Comparison of ENCODE assay signal across 8 mouse cellular contexts in the genomic region with DNA sequence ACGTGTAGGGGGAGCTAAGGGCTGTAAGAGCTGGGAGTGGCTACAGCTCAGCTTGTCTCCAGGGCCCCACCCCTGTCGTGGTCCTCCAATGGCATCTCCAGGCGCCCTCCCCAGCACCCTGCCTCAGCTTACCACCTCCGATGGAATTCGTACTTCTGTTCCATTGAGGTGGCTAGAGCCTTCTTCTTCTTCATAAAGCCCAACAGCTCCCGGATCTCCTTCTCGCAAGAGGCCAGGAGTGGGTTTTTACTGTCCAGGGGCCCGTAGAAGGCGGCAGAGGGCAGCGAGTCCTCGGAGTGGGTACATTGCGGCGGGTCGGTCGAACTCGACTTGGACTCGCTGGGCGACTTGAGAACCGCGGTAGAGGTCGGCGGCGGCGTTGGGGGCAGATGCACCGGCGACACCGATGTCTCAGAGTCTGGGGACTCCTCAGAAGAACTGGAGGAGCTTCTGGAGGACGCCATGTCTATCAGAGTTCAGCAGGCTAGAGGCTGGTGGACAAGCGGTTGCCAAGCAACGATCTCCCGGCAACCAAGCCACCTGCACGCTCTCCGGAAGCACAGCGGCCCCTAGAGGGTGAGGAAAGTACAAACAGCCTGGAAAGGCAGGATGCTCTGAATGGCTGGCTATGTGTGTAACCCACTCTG. TPM values are rescaled to one million over a fixed set of nuclear protein-coding genes. Genes with fewer than 3 reads are reported as not detected.
DNase-seq lines count a peak whose midpoint lies in the region; ATAC-seq and TF ChIP-seq lines count a peak whose summit lies in the region.

TSS of gene Cfap54 (minus strand) at position 486 of the 647 bp plus-strand sequence.

- intact Hi-C loops in heart, postnatal 14 days (cut with DNase I) = no loop called here

- peak; percentile 32; the same call in 1 of the 2 replicates for TF ChIP-seq EP300 in ES-Bruce4 (IDR thresholded peaks at IDR 0.05; ENCODE audit: insufficient read depth, low read depth, low read length)

- no peaks in the 10 kb centered on the region for H3K36me3 ChIP-seq in ES-Bruce4 (ENCODE audit: control insufficient read depth, insufficient read depth, low read length, poor library complexity, severe bottlenecking)
- no peaks in the 10 kb centered on the region for H3K36me3 ChIP-seq in forebrain, embryonic 14.5 days (ENCODE audit: control insufficient read depth, insufficient read depth, low read length)
- H3K36me3 ChIP-seq in liver, embryonic 16.5 days (ENCODE audit: control insufficient read depth, insufficient read depth) = no peaks in the 10 kb centered on the region
- H3K36me3 ChIP-seq in neural tube, embryonic 13.5 days = no peaks in the 10 kb centered on the region

- under 1% methylated on average over 34 of the region's 34 CpGs for WGBS in forebrain, embryonic 14.5 days
- 3% methylated on average over 34 of the region's 34 CpGs for WGBS in large intestine, adult 2 months
- 2% methylated on average over 34 of the region's 34 CpGs for WGBS in liver, embryonic 16.5 days (ENCODE audit: insufficient replicate concordance)
- 1% methylated on average over 34 of the region's 34 CpGs for WGBS in neural tube, embryonic 13.5 days

- ATAC-seq in forebrain, embryonic 14.5 days = peak; percentile 81
- ATAC-seq in liver, embryonic 16.5 days (ENCODE audit: low read depth) = peak; percentile 92
- peak; percentile 88 for ATAC-seq in neural tube, embryonic 13.5 days (ENCODE audit: low read depth)

- no peaks in the 10 kb centered on the region for H3K4me1 ChIP-seq in ES-Bruce4 (ENCODE audit: control insufficient read depth, insufficient read depth, low read length)
- peaks cover 19% of the 10 kb centered on the region for H3K4me1 ChIP-seq in forebrain, embryonic 14.5 days (ENCODE audit: control insufficient read depth, insufficient read depth, low read length)
- peaks cover 14% of the 10 kb centered on the region for H3K4me1 ChIP-seq in liver, embryonic 16.5 days (ENCODE audit: control insufficient read depth, low read depth, low read length)
- peaks cover 23% of the 10 kb centered on the region for H3K4me1 ChIP-seq in neural tube, embryonic 13.5 days (replicated peaks)

- no peak within 1 kb of the TSS for H3K27ac ChIP-seq in ES-Bruce4 (ENCODE audit: insufficient read depth, low read length)
- no peak within 1 kb of the TSS for H3K27ac ChIP-seq in forebrain, embryonic 14.5 days (ENCODE audit: low read depth, low read length)
- no peak within 1 kb of the TSS for H3K27ac ChIP-seq in liver, embryonic 16.5 days (ENCODE audit: low read length)
- no peak within 1 kb of the TSS for H3K27ac ChIP-seq in neural tube, embryonic 13.5 days (replicated peaks)

- H3K9me3 ChIP-seq in ES-Bruce4 (replicated peaks; ENCODE audit: control insufficient read depth, insufficient read depth, low read length, poor library complexity, severe bottlenecking) = no peaks in the 10 kb centered on the region
- no peaks in the 10 kb centered on the region for H3K9me3 ChIP-seq in forebrain, embryonic 14.5 days (replicated peaks; ENCODE audit: control insufficient read depth, low read length)
- H3K9me3 ChIP-seq in liver, embryonic 16.5 days (replicated peaks; ENCODE audit: control insufficient read depth, low read length) = no peaks in the 10 kb centered on the region
- no peaks in the 10 kb centered on the region for H3K9me3 ChIP-seq in neural tube, embryonic 13.5 days

- DNase-seq in cerebellum, adult 11 months = peak; percentile 69
- DNase-seq in forebrain, embryonic 14.5 days (ENCODE audit: low spot score) = peak; percentile 96
- DNase-seq in heart, postnatal 14 days = peak; percentile 89 to 93
- DNase-seq in large intestine, adult 2 months (ENCODE audit: low read depth, low spot score) = peak; percentile 57
- DNase-seq in telencephalon, adult 2 months (ENCODE audit: low read depth, low spot score) = peak; percentile 93

- no peak within 1 kb of the TSS for H3K9ac ChIP-seq in ES-Bruce4 (ENCODE audit: low read depth, poor library complexity, severe bottlenecking)
- peak within 1 kb of the TSS; percentile 59 for H3K9ac ChIP-seq in forebrain, embryonic 14.5 days (ENCODE audit: low read length)
- H3K9ac ChIP-seq in liver, embryonic 16.5 days (ENCODE audit: low read depth, low read length) = peak within 1 kb of the TSS; percentile 54; the same call in 1 of the 2 replicates
- H3K9ac ChIP-seq in neural tube, embryonic 13.5 days = peak within 1 kb of the TSS; percentile 43; the same call in 1 of the 2 replicates

- H3K4me2 ChIP-seq in forebrain, embryonic 14.5 days (ENCODE audit: low read length) = peak within 1 kb of the TSS; percentile 63
- H3K4me2 ChIP-seq in liver, embryonic 16.5 days (ENCODE audit: low read depth, low read length) = peak within 1 kb of the TSS; percentile 92
- peak within 1 kb of the TSS; percentile 67 for H3K4me2 ChIP-seq in neural tube, embryonic 13.5 days

- TF ChIP-seq CTCF in ES-Bruce4 (IDR thresholded peaks at IDR 0.05; ENCODE audit: low read depth, low read length) = peak; percentile 97

- TF ChIP-seq POLR2A in ES-Bruce4 (IDR thresholded peaks at IDR 0.05; ENCODE audit: insufficient read depth, low read length) = no peak

- H3K27me3 ChIP-seq in ES-Bruce4 (ENCODE audit: control insufficient read depth, insufficient read depth, low read length, poor library complexity, severe bottlenecking) = no peaks in the 10 kb centered on the region
- H3K27me3 ChIP-seq in forebrain, embryonic 14.5 days (replicated peaks; ENCODE audit: control insufficient read depth, insufficient read depth, low read length) = 0 out of 2 replicates have a peak, but pooled peaks cover 4% of the 10 kb centered on the region
- H3K27me3 ChIP-seq in liver, embryonic 16.5 days (ENCODE audit: control insufficient read depth, insufficient read depth, low read depth, low read length) = no peaks in the 10 kb centered on the region
- H3K27me3 ChIP-seq in neural tube, embryonic 13.5 days = no peaks in the 10 kb centered on the region

- peak within 1 kb of the TSS; percentile 76 for H3K4me3 ChIP-seq in ES-Bruce4 (ENCODE audit: low read depth, low read length)
- H3K4me3 ChIP-seq in forebrain, embryonic 14.5 days (ENCODE audit: low read depth, low read length) = peak within 1 kb of the TSS; percentile 51
- peak within 1 kb of the TSS; percentile 78 for H3K4me3 ChIP-seq in liver, embryonic 16.5 days (ENCODE audit: low read depth, low read length)
- H3K4me3 ChIP-seq in neural tube, embryonic 13.5 days = peak within 1 kb of the TSS; percentile 54

RNA-seq across cellular contexts. Expression of gene Cfap54, which starts in this region (rescaled TPM):
- 0.20 TPM in 1 of 2 replicates, not detected in the other for polyA plus RNA-seq in ES-Bruce4 (2011; ENCODE audit: insufficient read depth, insufficient read length, low read depth, missing spikeins)
- 1.2 and 1.5 TPM in 2 replicates for polyA plus RNA-seq in forebrain, embryonic 14.5 days (2014; fragmentation: Nextera tagmentation; extraction: Ambion mirVana)
- 1 to 10 TPM in 1 of 2 experiments, under 1 TPM in 1; 1.00 to 1.8 TPM for total RNA-seq in heart, postnatal 14 days (2021)
- 0.10 and 0.33 TPM in 2 replicates for polyA plus RNA-seq in large intestine, adult 2 months (2012; rRNA removed)
- polyA plus RNA-seq in liver, embryonic 16.5 days (2015; fragmentation: Nextera tagmentation; extraction: Ambion mirVana) = 0.07 TPM in 1 of 2 replicates, not detected in the other
- polyA plus RNA-seq in neural tube, embryonic 13.5 days (2015; fragmentation: Nextera tagmentation; extraction: Ambion mirVana) = 0.88 and 1.3 TPM in 2 replicates

Comparison
In these comparisons a context has a peak if more than half of its experiments do, and no peak if none do; other contexts are left out.
1. Peak in DNase-seq in large intestine, adult 2 months; RNA of the gene not detected or under 1 TPM.
2. Peak in ATAC-seq, H3K4me3 ChIP-seq, H3K9ac ChIP-seq and H3K4me2 ChIP-seq in liver, embryonic 16.5 days; RNA of the gene not detected or under 1 TPM.